Mouse (Mus musculus) megakaryocyte, embryonic 14.5 days (primary cell): ENCODE data around the gene Chd4. TPM values are rescaled to one million over a fixed set of nuclear protein-coding genes. Genes with fewer than 3 reads are reported as not detected.
A peak's percentile ranks its signal among the peaks of the same experiment; 100 is the strongest.
"Not testable (repeated sequence)": the region's sequence is repeated elsewhere in the genome, so short reads cannot be mapped to it uniquely, and the experiment has no call there.

Experiments
- H3K27me3 ChIP-seq: replicated peaks from 2 replicates; pipeline ENCODE3; 2012; ENCODE audit warnings: inconsistent platforms
- H3K36me3 ChIP-seq: replicated peaks from 2 replicates; pipeline ENCODE3; 2012; ENCODE audit warnings: low read length, inconsistent platforms, mixed read lengths
- H3K4me1 ChIP-seq: 2 replicates; pipeline ENCODE4 v1.6.1; 2012; ENCODE audit warnings: inconsistent platforms
- H3K4me3 ChIP-seq: replicated peaks from 2 replicates; pipeline ENCODE3; 2012; ENCODE audit warnings: moderate library complexity, mild to moderate bottlenecking, inconsistent platforms
- H3K9me3 ChIP-seq: 2 replicates; pipeline ENCODE4 v1.6.1; 2012; ENCODE audit warnings: inconsistent platforms
- FLI1 ChIP-seq: IDR thresholded peaks from 2 replicates; pipeline ENCODE4 v1.6.1; 2012; ENCODE audit warnings: low read length, inconsistent platforms, mixed read lengths
- GATA1 ChIP-seq: IDR thresholded peaks from 3 replicates; pipeline ENCODE4 v1.6.1; 2012; ENCODE audit warnings: mixed read lengths, low read length, inconsistent platforms, borderline replicate concordance
- polyA plus RNA-seq: library from polyadenylated mRNA; stranded (reverse); fragments of >175 nt; gene quantifications from 2 replicates; pipeline ENCODE4 v1.2.3, GENCODE M21; 2012; ENCODE audit warnings: low replicate concordance; ENCODE audit not compliant: insufficient read depth

Gene Chd4
- polyA plus RNA-seq, 1 experiment, result 90.6 TPM

DNA sequence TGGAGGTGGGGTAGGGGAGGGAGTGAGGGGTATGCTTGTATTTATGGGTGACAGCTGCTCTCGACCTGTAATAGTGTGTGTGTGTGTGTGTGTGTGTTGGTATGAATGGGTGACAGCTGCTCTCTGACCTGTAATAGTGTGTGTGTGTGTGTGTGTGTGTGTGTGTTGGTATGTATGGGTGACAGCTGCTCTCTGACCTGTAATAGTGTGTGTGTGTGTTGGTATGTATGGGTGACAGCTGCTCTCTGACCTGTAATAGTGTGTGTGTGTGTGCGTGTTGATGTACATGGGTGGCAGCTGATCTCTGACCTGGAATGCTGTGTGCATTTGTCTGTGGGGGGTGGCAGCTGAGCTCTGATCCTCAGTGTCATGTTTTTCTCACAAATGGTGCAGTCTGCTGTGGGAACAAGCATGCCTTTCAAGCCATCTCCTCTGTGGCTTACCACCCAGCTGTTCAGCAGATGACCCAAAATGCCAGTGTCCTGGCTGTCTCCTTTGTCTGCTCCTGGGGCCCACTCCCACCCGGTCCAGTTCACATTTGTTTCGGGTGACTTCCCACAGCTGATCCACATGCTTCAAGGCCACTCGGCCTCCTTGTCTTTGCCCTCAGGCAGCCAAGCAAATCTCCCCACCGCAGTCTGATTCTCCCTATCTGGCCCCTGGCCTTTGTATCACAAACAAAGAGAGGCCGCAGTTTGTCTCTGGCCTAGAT lies 61.3 kb downstream of the Chd4 start:
- Histone ChIP-seq H3K9me3 (no peaks in the 10 kb centered on the region), H3K4me1 (peaks cover 63% of the 10 kb centered on the region), H3K4me3 (no peak overlapping the region), H3K36me3 (peaks cover 92% of the 10 kb centered on the region), H3K27me3 (no peaks in the 10 kb centered on the region)
- TF ChIP-seq GATA1 (no peak), FLI1 (no peak)

DNA sequence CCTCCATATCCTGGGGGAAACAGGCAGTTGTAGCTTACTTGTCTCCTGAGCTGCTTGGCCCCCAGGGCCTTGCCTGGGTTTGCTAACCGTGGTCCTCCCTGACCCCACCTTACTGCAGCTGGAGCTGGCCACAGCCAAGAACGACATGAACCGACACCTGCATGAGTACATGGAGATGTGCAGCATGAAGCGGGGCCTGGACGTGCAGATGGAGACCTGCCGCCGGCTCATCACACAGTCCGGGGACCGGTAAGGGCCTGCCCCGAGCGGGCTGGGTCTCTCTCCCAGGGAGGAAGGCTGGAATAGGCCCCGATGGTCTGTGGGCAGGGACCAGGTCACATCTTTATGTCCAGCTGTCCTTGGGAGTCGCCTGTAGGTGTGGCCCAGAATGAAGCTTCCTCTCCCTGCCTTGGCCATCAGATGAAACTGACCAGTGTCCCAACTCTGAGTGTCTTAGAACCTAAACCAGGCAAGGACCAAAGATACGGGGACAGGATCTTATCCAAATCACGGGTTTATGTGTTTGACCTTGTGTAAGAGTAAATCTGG lies 63.2 kb downstream of the Chd4 start:
- H3K27me3 ChIP-seq, result no peaks in the 10 kb centered on the region
- H3K36me3 ChIP-seq, result peaks cover 88% of the 10 kb centered on the region
- TF ChIP-seq FLI1 (no peak), GATA1 (no peak)
- H3K9me3 ChIP-seq, result no peaks in the 10 kb centered on the region
- peaks cover 62% of the 10 kb centered on the region for H3K4me1 ChIP-seq
- no peak overlapping the region for H3K4me3 ChIP-seq

DNA sequence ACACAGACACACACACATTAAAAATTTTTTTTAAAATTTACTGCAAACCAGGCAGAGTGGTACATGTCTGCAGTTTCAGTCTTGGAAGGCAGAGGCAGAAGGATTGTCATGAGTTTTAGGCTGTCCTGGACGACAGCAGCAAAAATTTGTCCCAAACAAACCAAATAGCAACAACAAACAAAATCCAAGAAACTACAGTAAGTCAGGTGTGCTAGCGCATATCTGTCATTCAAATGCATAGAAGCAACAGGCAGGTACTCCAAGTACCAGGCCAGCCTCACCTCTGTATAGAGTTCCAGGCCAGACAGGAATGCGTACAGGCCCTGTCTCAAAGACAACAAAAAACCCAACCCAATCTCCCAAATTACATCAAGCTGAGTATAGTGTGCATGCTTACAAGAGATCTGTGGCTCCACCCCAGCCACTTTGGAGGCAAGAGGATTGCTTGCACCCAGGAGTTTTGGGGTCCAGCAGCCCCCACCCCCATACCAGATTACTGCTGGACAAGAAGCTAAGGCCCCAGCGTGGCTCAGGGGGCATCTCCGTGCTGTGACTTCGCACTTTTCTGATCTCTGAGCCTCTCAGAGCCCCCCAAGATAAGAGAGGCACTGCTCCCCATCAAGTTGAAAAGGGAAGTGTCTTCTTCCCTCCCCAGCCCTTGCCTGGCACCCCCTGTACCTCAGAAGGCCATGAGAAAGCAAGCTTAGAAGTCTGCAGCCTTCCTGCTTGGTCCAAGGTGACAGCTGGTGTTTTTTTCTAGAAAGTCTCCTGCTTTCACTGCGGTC lies 64.2 kb downstream of the Chd4 start:
- no peaks in the 10 kb centered on the region for H3K27me3 ChIP-seq
- peaks cover 91% of the 10 kb centered on the region for H3K36me3 ChIP-seq
- H3K4me1 ChIP-seq, result peaks cover 63% of the 10 kb centered on the region
- no peak for TF ChIP-seq FLI1
- TF ChIP-seq GATA1, result no peak
- H3K9me3 ChIP-seq, result no peaks in the 10 kb centered on the region
- H3K4me3 ChIP-seq, result no peak overlapping the region

DNA sequence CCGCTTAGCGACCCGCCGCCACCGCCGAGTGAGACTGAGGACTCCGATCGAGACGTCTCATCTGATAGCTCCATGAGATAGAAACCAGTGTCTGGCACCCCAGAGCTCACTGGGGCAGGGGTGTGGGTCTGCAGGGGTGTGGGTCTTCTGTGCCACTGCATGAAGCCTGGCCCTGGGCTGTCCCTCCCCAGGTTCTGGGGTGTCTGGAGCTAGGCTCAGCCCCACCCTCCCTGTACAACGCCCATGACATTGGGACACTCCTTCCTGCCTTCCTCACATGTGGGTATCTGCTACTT lies 64.7 kb downstream of the Chd4 start:
- Histone ChIP-seq H3K9me3 (no peaks in the 10 kb centered on the region), H3K36me3 (peaks cover 88% of the 10 kb centered on the region), H3K27me3 (no peaks in the 10 kb centered on the region), H3K4me1 (peaks cover 58% of the 10 kb centered on the region), H3K4me3 (no peak overlapping the region)
- TF ChIP-seq FLI1 (no peak), GATA1 (no peak)

DNA sequence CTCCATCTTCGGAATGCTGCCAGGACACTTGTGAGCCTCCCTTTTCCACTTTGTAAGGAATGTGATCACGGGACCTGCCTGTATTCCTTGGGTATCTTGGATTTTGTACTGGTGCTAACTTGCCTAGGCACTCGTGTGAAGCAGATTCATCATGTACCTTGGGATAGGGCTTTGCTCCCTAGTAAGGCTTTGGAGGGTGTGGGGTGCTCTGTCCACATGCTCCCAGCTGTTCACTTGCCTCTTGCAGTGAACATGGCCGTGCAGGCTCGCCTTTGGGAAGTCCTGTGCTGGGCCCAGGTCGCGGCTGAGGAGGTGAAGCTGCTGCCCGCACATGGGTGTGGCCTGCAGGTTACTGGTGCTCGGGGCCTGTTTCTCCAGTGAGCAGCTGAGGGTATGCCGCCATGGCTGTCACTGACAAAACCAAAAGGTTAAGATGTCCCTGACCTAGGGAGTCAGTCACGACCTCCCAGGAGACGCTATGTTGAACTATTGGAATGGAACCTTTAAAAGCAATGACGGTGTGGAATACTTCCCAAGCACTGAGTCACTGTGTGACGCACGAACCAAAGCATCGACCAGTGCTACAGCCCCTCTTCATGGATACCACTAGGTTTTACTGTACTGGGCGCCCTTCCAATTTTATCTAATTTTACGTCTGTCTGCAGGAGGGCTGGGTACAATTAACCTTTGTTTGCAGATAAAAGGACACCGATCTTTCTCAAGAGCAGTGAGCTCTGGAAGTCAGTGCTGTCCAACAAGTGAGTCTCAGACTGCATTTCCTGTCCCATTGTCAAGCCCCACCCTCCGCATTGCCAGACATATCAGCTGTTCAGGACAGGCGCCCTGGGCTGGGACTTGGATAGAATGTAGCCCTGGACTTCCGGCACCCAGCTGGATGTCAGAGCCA lies 65.3 kb downstream of the Chd4 start:
- Histone ChIP-seq H3K4me3 (peak overlapping the region; percentile 47), H3K27me3 (no peaks in the 10 kb centered on the region), H3K4me1 (peaks cover 58% of the 10 kb centered on the region), H3K36me3 (peaks cover 82% of the 10 kb centered on the region), H3K9me3 (no peaks in the 10 kb centered on the region)
- TF ChIP-seq FLI1 (no peak), GATA1 (no peak)

DNA sequence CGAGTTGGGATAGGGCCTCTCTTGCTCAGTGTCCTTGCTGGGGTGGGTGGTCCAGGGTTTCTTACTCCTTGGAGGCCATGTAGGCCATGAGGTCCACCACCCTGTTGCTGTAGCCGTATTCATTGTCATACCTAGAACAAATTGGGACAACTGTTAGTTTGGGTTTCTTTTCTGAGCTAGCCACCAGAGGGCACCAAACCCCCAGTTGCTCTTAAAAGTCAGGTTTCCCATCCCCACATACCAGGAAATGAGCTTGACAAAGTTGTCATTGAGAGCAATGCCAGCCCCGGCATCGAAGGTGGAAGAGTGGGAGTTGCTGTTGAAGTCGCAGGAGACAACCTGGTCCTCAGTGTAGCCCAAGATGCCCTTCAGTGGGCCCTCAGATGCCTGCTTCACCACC lies 66.2 kb downstream of the Chd4 start:
- peaks cover 66% of the 10 kb centered on the region for H3K4me1 ChIP-seq
- H3K4me3 ChIP-seq, H3K27me3 ChIP-seq, H3K9me3 ChIP-seq: not testable (repeated sequence)
- H3K36me3 ChIP-seq, result peaks cover 74% of the 10 kb centered on the region

DNA sequence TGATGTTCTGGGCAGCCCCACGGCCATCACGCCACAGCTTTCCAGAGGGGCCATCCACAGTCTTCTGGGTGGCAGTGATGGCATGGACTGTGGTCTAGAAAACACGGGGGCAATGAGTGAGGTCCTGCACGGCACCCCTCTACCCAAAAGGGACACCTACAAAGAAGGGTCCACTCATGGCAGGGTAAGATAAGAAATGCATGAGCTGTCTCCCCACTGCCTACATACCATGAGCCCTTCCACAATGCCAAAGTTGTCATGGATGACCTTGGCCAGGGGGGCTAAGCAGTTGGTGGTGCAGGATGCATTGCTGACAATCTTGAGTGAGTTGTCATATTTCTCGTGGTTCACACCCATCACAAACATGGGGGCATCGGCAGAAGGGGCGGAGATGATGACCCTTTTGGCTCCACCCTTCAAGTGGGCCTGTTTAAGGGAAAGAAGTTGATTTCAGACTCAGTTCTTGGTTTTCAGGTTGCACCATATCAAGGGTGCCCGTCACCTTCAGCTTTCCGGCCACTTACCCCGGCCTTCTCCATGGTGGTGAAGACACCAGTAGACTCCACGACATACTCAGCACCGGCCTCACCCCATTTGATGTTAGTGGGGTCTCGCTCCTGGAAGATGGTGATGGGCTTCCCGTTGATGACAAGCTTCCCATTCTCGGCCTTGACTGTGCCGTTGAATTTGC lies 67.0 kb downstream of the Chd4 start:
- H3K4me3 ChIP-seq, result peak overlapping the region; percentile 86
- not testable (repeated sequence) for H3K9me3 ChIP-seq, H3K27me3 ChIP-seq
- H3K4me1 ChIP-seq, result peaks cover 70% of the 10 kb centered on the region
- H3K36me3 ChIP-seq, result peaks cover 73% of the 10 kb centered on the region

DNA sequence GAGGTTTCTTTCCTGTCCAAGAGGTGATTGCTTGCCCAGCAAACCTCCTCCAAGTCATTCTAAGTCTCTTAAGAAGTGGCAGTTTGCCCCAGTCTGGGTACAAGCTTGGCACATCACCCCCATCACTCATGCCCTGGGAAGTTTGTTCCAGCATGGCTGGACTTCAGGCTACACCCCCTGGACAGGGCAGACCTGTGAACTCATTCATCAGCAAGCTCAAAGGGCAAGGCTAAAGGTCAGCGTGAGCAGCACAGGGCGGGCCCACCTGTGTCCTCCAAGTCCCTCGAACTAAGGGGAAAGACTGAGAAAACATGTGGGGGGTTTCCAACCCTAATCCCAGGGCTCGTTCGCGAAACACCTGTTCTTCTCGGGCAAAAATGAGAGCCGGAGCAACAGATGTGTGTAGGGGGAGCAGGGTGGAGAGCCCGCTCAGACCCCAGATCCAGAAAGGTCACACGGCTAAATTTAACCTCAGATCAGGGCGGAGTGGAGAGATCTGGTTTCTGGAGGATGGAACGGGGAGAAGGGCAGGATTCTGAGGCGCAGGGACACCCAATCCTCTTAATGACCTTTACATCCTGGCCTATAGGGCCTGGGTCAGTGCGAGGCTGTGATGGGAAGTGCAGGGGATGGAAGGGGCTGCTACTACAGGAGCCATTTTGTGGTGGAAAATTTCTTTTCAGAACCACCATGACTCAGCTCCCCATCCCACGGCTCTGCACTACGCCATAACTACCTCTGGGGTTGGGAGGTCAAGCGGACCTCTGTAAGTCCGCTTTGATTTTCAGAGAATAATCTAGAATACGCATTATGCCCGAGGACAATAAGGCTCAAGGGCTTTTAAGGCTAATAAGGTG lies 68.2 kb downstream of the Chd4 start:
- TF ChIP-seq GATA1, result no peak
- no peak for TF ChIP-seq FLI1
- Histone ChIP-seq H3K4me3 (peak overlapping the region; percentile 100), H3K36me3 (peaks cover 76% of the 10 kb centered on the region), H3K4me1 (peaks cover 75% of the 10 kb centered on the region), H3K9me3 (no peaks in the 10 kb centered on the region), H3K27me3 (no peaks in the 10 kb centered on the region)
